Mouse (Mus musculus): ENCODE measurements around the gene BC049730. TPM values are rescaled to one million over a fixed set of nuclear protein-coding genes. Genes with fewer than 3 reads are reported as not detected.
"Not testable (repeated sequence)": the region's sequence is repeated elsewhere in the genome, so short reads cannot be mapped to it uniquely, and the experiment has no call there.

Gene BC049730
- not detected in 2 replicates for polyA plus RNA-seq (2014; fragmentation: Nextera tagmentation; extraction: Ambion mirVana)

DNA sequence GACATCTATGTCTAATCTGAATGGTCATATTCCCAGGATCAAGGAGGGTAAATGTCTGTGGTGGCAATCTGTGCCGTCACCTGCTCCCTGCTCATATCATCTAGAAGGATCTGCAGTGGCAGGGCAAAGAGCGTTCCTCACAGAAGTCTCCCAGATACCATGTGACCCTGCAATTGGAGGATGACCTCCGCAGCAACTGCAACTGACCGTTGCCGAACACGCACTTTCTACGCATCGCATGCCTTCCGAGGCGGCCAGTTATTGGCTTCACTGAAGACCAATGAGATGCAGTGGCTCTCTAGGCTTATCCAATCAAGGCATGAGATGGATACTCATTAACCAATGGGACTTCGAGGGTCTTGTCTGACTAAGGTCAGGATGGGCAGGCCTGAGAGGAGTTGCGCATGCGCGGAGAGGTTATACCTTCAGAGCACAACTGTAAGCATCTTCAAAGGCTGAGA is at the start of gene BC049730:
TSS of gene BC049730 (plus strand) at position 411 of the 461 bp plus-strand sequence.
- no peak within 1 kb of the TSS for H3K4me2 ChIP-seq (ENCODE audit: low read length)
- H3K27ac ChIP-seq (ENCODE audit: low read depth, low read length), result no peak within 1 kb of the TSS
- no peaks in the 10 kb centered on the region for H3K4me1 ChIP-seq (ENCODE audit: control insufficient read depth, insufficient read depth, low read length)
- H3K36me3 ChIP-seq (ENCODE audit: control insufficient read depth, insufficient read depth, low read length), result no peaks in the 10 kb centered on the region
- no peaks in the 10 kb centered on the region for H3K9me3 ChIP-seq (replicated peaks; ENCODE audit: control insufficient read depth, low read length)
- H3K4me3 ChIP-seq (ENCODE audit: low read depth, low read length), result no peak within 1 kb of the TSS
- WGBS, result 94% methylated on average over 14 of the region's 14 CpGs
- DNase-seq (ENCODE audit: low spot score) (no peak), ATAC-seq (no peak)
- H3K9ac ChIP-seq (ENCODE audit: low read length), result no peak within 1 kb of the TSS
- no peaks in the 10 kb centered on the region for H3K27me3 ChIP-seq (replicated peaks; ENCODE audit: control insufficient read depth, insufficient read depth, low read length)

DNA sequence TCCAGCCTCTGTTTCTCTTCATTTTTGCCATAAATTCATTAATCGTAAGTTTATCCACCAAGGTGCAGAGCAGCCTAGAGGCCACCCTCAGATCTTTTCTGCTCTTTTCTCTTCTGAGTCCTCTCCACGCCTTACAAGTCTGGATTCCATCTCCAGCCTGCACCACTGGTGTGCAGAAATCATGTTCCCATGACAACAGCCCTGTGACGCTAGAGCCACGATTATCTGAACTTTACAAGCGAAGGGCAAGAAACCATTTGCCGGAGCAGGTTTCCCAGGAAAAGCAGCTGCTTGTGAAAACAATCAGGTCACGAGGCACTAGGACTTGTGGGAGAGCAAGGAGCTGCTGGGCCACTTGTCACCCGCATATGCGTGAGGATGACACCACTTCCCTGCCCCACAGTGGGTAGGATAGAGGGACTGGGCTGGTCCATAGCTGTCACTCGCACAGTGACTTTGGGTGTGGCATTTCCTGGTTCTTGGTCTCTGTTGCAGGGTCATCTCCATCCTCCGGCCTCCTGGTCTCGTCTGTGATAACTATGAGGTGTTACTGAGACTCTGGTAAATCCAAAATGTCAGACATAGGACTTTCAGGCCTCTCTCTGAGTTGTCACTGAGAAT is 49.2 kb upstream of the BC049730 start:
- H3K9ac ChIP-seq (ENCODE audit: low read length), result no peak overlapping the region
- no peaks in the 10 kb centered on the region for H3K36me3 ChIP-seq (ENCODE audit: control insufficient read depth, insufficient read depth, low read length)
- H3K27ac ChIP-seq (ENCODE audit: low read depth, low read length), result no peak overlapping the region
- no peaks in the 10 kb centered on the region for H3K9me3 ChIP-seq (replicated peaks; ENCODE audit: control insufficient read depth, low read length)
- no peaks in the 10 kb centered on the region for H3K27me3 ChIP-seq (replicated peaks; ENCODE audit: control insufficient read depth, insufficient read depth, low read length)
- DNase-seq (ENCODE audit: low spot score) (peak; percentile 11), ATAC-seq (no peak)
- 81% methylated on average over 12 of the region's 12 CpGs for WGBS
- no peak overlapping the region for H3K4me3 ChIP-seq (ENCODE audit: low read depth, low read length)
- no peak overlapping the region for H3K4me2 ChIP-seq (ENCODE audit: low read length)
- no peaks in the 10 kb centered on the region for H3K4me1 ChIP-seq (ENCODE audit: control insufficient read depth, insufficient read depth, low read length)

DNA sequence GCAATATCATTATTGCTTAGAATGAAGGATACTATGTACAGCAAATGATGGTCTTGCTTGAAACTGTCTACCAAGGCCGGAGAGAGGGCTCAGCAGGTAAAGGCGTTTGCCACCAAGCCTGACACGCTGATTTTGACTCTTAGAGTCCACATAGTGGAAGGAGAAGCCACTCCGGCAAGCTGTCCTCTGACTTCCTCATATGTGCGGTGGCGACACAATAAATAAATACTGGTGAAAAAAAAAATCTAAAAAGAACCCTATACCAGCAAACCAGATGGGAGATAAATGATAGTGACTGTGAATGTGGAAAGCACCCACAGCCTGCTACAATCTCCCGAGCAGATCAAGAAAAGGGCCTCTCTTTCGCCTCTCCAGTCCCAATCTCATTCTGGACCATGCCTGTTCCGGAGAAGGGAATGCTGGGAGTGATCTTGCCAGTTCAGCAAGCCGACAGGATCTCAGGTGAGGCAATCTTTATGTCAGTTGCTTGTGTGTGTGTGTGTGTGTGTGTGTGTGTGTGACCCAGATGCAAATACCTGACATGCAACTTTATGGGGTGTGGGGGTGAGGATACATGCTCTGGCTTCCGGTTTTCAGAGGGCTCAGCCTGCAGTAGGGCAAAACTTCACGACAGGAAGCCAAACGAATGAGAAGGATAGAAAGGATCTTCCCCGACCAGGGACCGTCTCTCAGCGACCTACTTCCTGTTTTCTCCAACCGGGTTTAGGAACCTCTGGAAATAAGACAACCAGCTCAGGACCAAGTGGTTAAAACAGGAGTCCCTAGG is 47.7 kb upstream of the BC049730 start:
- no peak overlapping the region for H3K9ac ChIP-seq (ENCODE audit: low read length)
- H3K4me2 ChIP-seq (ENCODE audit: low read length), result no peak overlapping the region
- DNase-seq (ENCODE audit: low spot score) (no peak), ATAC-seq (no peak)
- no peak overlapping the region for H3K4me3 ChIP-seq (ENCODE audit: low read depth, low read length)
- H3K36me3 ChIP-seq (ENCODE audit: control insufficient read depth, insufficient read depth, low read length), result no peaks in the 10 kb centered on the region
- H3K27me3 ChIP-seq (replicated peaks; ENCODE audit: control insufficient read depth, insufficient read depth, low read length), result no peaks in the 10 kb centered on the region
- H3K4me1 ChIP-seq (ENCODE audit: control insufficient read depth, insufficient read depth, low read length), result no peaks in the 10 kb centered on the region
- 74% methylated on average over 17 of the region's 17 CpGs for WGBS
- H3K27ac ChIP-seq (ENCODE audit: low read depth, low read length), result no peak overlapping the region
- H3K9me3 ChIP-seq (replicated peaks; ENCODE audit: control insufficient read depth, low read length), result no peaks in the 10 kb centered on the region

DNA sequence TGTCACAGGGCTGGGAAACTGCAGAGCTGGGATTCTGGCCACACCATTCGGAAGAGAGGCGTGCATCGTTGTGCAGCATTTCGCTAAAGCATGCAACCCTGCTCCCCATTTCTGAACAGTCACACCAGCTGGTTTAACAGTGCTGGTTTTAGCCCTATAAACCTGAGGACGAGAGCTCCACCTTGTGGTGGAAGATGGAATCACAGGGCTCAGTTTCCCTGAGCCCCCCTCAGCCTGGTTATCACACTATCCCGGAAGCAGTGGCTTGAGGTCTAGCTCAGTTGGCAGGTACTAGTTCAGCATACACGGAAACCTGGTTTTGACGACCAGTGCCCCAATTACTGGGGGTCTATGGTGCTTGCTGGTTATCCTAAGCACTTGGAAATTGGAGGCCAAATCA is 46.5 kb upstream of the BC049730 start:
- Histone ChIP-seq H3K27ac (ENCODE audit: low read depth, low read length) (no peak overlapping the region), H3K9me3 (replicated peaks; ENCODE audit: control insufficient read depth, low read length) (no peaks in the 10 kb centered on the region), H3K36me3 (ENCODE audit: control insufficient read depth, insufficient read depth, low read length) (no peaks in the 10 kb centered on the region), H3K9ac (ENCODE audit: low read length) (no peak overlapping the region), H3K4me1 (ENCODE audit: control insufficient read depth, insufficient read depth, low read length) (no peaks in the 10 kb centered on the region), H3K4me3 (ENCODE audit: low read depth, low read length) (no peak overlapping the region), H3K27me3 (replicated peaks; ENCODE audit: control insufficient read depth, insufficient read depth, low read length) (no peaks in the 10 kb centered on the region), H3K4me2 (ENCODE audit: low read length) (no peak overlapping the region)
- peak; percentile 85 for DNase-seq (ENCODE audit: low spot score)
- 16% methylated on average over 8 of the region's 8 CpGs for WGBS
- peak; percentile 74 for ATAC-seq

DNA sequence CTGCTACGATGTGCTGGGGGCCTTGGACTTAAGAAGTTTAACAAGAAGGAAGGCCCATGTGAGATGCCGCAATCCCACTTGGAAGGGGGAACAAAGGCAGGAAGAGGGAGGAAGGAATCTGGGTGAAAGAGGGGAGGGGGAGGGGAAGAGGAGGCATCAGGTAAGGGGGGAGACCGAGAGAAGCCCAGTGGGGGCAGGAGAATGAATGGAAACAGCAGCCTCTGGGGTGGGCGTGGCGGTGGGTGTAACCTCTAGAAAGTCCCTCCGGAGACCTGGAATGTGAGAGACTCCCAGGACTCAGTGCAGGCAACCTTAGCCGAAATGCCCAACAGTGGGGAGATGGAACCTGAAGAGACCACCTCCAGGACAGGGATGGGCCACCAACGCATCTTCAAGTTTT is 44.7 kb upstream of the BC049730 start:
- no peaks in the 10 kb centered on the region for H3K4me1 ChIP-seq (ENCODE audit: control insufficient read depth, insufficient read depth, low read length)
- WGBS, result 28% methylated on average over 8 of the region's 8 CpGs
- no peak for ATAC-seq
- H3K27ac ChIP-seq (ENCODE audit: low read depth, low read length), result no peak overlapping the region
- DNase-seq (ENCODE audit: low spot score), result no peak
- no peaks in the 10 kb centered on the region for H3K27me3 ChIP-seq (replicated peaks; ENCODE audit: control insufficient read depth, insufficient read depth, low read length)
- no peak overlapping the region for H3K9ac ChIP-seq (ENCODE audit: low read length)
- no peak overlapping the region for H3K4me3 ChIP-seq (ENCODE audit: low read depth, low read length)
- H3K36me3 ChIP-seq (ENCODE audit: control insufficient read depth, insufficient read depth, low read length), result no peaks in the 10 kb centered on the region
- no peak overlapping the region for H3K4me2 ChIP-seq (ENCODE audit: low read length)
- no peaks in the 10 kb centered on the region for H3K9me3 ChIP-seq (replicated peaks; ENCODE audit: control insufficient read depth, low read length)

DNA sequence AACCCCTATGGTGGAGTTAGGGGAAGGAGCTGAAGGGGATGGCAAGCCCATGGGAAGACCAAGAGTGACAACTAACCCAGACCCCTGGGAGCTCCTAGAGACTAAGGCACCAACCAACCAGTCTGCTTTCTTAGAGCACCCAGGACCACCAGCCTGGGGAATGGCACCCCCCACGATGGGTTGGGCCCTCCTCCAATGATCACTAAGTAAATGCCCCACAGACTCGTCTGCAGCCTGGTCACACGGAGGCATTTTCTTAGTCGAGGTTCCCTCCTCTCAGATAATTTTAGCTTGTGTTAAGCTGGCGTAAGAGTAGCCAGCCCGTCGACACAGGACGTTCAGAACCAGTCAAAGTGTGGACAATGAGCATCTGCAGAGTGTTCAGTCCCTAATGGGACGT is 44.1 kb upstream of the BC049730 start:
- 82% methylated on average over 9 of the region's 9 CpGs for WGBS
- Histone ChIP-seq H3K4me1 (ENCODE audit: control insufficient read depth, insufficient read depth, low read length) (no peaks in the 10 kb centered on the region), H3K27ac (ENCODE audit: low read depth, low read length) (no peak overlapping the region), H3K27me3 (replicated peaks; ENCODE audit: control insufficient read depth, insufficient read depth, low read length) (no peaks in the 10 kb centered on the region), H3K9ac (ENCODE audit: low read length) (no peak overlapping the region), H3K9me3 (replicated peaks; ENCODE audit: control insufficient read depth, low read length) (no peaks in the 10 kb centered on the region), H3K4me2 (ENCODE audit: low read length) (no peak overlapping the region), H3K36me3 (ENCODE audit: control insufficient read depth, insufficient read depth, low read length) (no peaks in the 10 kb centered on the region), H3K4me3 (ENCODE audit: low read depth, low read length) (no peak overlapping the region)
- no peak for ATAC-seq
- DNase-seq (ENCODE audit: low spot score), result no peak

DNA sequence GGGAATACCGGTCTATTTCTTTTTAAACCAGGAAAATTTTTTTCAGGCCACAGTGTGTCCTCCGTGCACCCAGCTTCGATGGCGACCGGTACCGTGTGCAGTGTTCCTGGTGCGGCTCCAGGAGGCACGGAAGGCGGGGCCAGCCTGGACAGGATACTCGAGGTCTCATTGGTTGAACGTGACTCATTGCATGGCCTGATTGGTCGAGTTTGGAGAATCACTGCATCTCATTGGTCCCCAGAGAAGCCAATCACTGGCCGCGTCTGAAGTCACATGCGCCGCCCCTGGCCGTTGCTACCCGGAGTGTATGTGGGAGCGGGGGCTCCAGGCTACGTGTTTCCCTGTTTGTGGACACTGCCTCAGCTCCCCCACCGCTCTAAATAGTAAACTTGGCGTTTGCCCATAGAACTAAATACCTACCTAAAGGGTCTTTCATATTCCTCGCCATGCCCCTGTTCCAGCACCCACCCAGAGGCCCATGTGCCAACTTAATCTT is 37.0 kb upstream of the BC049730 start:
- Histone ChIP-seq H3K4me1 (ENCODE audit: control insufficient read depth, insufficient read depth, low read length) (no peaks in the 10 kb centered on the region), H3K4me2 (ENCODE audit: low read length) (no peak overlapping the region), H3K27me3 (replicated peaks; ENCODE audit: control insufficient read depth, insufficient read depth, low read length) (no peaks in the 10 kb centered on the region), H3K36me3 (ENCODE audit: control insufficient read depth, insufficient read depth, low read length) (no peaks in the 10 kb centered on the region), H3K27ac (ENCODE audit: low read depth, low read length) (no peak overlapping the region), H3K9ac (ENCODE audit: low read length) (no peak overlapping the region), H3K9me3 (replicated peaks; ENCODE audit: control insufficient read depth, low read length) (no peaks in the 10 kb centered on the region), H3K4me3 (ENCODE audit: low read depth, low read length) (no peak overlapping the region)
- WGBS, result 94% methylated on average over 23 of the region's 23 CpGs
- DNase-seq (ENCODE audit: low spot score), result no peak
- no peak for ATAC-seq

DNA sequence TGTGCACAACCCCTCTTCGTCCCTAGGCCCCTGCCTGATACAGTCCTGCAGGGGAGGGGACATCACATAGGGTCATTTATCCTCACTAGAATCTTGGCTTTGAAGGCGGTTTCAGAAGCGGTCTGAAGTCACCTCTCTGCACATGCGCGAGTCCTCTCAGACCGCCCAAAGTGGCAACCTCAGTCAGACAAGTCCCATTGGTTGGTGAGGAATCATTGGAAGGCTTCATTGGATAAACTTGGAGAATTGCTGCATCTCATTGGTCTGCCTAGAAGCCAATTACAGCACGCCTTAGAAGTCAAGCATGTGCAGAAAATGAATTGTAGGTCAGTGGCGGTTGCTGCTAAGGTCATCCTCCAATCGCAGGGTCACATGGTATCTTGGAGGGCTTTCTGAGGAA is 32.5 kb upstream of the BC049730 start, which contains the start of gene Tex101:
TSS of gene Tex101 (minus strand) at position 101 of the 400 bp plus-strand sequence.
- no peak for DNase-seq (ENCODE audit: low spot score)
- WGBS, result 94% methylated on average over 9 of the region's 9 CpGs

DNA sequence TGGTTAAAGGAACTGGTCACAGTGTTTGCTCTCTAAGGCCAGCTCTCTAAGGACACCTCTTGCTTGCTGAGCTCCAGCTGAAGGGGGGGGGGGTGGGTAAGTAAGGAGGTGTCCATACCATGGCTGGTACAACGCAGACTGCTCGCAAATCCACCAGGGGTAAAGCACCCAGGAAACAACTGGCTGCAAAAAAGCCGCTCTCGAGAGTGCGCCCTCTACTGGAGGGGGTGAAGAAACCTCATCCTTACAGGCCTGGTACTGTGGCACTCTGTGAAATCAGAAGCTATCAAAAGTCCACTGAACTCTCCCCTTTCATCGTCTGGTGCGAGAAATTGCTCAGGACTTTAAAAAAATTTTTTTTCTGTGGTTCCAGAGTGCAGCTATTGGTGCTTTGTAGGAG is 24.9 kb upstream of the BC049730 start:
- not testable (repeated sequence) for DNase-seq (ENCODE audit: low spot score); H3K4me2 ChIP-seq (ENCODE audit: low read length); H3K9ac ChIP-seq (ENCODE audit: low read length); H3K9me3 ChIP-seq (replicated peaks; ENCODE audit: control insufficient read depth, low read length); ATAC-seq; H3K4me1 ChIP-seq (ENCODE audit: control insufficient read depth, insufficient read depth, low read length); H3K4me3 ChIP-seq (ENCODE audit: low read depth, low read length); H3K36me3 ChIP-seq (ENCODE audit: control insufficient read depth, insufficient read depth, low read length); H3K27me3 ChIP-seq (replicated peaks; ENCODE audit: control insufficient read depth, insufficient read depth, low read length); H3K27ac ChIP-seq (ENCODE audit: low read depth, low read length)
- 84% methylated on average over 7 of the region's 7 CpGs for WGBS

More for the DNA sequence above, 32.5 kb upstream of the BC049730 start, which contains the start of gene Tex101:
- H3K27me3 ChIP-seq (replicated peaks; ENCODE audit: control insufficient read depth, insufficient read depth, low read length), result no peaks in the 10 kb centered on the region
- H3K27ac ChIP-seq (ENCODE audit: low read depth, low read length), result no peak within 1 kb of the TSS
- no peaks in the 10 kb centered on the region for H3K36me3 ChIP-seq (ENCODE audit: control insufficient read depth, insufficient read depth, low read length)
- H3K4me3 ChIP-seq (ENCODE audit: low read depth, low read length), result no peak within 1 kb of the TSS
- H3K9ac ChIP-seq (ENCODE audit: low read length), result no peak within 1 kb of the TSS
- no peak for ATAC-seq
- no peak within 1 kb of the TSS for H3K4me2 ChIP-seq (ENCODE audit: low read length)
- H3K4me1 ChIP-seq (ENCODE audit: control insufficient read depth, insufficient read depth, low read length), result no peaks in the 10 kb centered on the region
- H3K9me3 ChIP-seq (replicated peaks; ENCODE audit: control insufficient read depth, low read length), result no peaks in the 10 kb centered on the region
